Mouse (Mus musculus): ENCODE measurements around the gene Cd5l. TPM values are rescaled to one million over a fixed set of nuclear protein-coding genes. Genes with fewer than 3 reads are reported as not detected.

Cd5l gene
- total and polyA plus RNA-seq, 3 experiments: 0.18 to 1.3 (median 0.59) TPM

DNA sequence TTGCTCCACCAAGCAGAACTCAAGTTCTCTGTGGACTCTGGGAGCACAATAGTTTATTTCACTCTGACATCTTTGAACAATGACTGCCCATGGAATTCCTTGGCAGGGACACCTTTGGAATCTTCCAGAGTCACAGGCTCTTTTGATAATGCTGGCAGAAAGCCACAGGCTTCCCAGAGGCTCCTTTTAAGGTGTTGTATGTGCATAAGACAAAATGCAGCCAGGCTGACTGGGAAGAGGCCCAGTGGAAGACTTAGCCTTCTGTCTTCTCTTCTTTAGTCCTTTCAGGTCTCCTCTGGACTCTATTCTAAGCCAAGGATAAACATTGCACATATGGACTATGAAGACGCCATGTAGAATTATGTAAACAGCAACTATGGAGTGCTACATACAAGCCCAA lies 33.3 kb downstream of the Cd5l start:
- Histone ChIP-seq H3K79me2 (replicated peaks; ENCODE audit: control insufficient read depth, insufficient read depth, low read length) (no peaks in the 10 kb centered on the region), H3K27me3 (ENCODE audit: control insufficient read depth, insufficient read depth, low read length) (no peaks in the 10 kb centered on the region), H3K9ac (ENCODE audit: low read depth, low read length) (no peak overlapping the region), H3K27ac (no peak overlapping the region), H3K4me3 (no peak overlapping the region), H3K4me1 (ENCODE audit: control insufficient read depth, insufficient read depth, low read length) (no peaks in the 10 kb centered on the region), H3K36me3 (ENCODE audit: control insufficient read depth, insufficient read depth, low read length) (no peaks in the 10 kb centered on the region)
- no peak for DNase-seq
- 76% methylated on average over 1 of the region's 1 CpGs for WGBS
- intact Hi-C loops (cut with DNase I): no loop called here
- TF ChIP-seq EP300 (IDR thresholded peaks at IDR 0.05; ENCODE audit: insufficient read depth, low read depth, low read length) (no peak), POLR2A (IDR thresholded peaks at IDR 0.05; ENCODE audit: insufficient read depth, low read depth, low read length) (no peak), CTCF (IDR thresholded peaks at IDR 0.05) (no peak)

DNA sequence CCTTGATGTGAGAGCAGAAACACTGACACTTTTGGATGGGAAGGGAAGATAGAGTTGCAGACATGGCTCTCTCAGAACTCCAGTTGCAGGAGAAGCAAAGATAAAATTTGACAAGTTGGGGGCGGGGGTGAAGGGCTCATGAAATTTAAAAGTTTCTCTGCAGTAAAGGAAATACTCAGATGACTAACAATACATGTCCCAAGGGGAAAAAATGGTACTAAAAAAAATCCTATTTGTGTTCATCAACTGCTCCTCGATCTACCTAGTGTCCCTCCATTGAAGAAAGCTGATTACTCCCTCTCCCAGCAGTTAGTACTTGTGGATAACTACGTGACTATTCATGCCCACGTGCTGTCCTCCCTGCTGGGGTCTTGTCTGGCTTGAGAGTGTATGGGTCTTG lies 41.1 kb downstream of the Cd5l start:
- Histone ChIP-seq H3K4me3 (no peak overlapping the region), H3K36me3 (ENCODE audit: control insufficient read depth, insufficient read depth, low read length) (no peaks in the 10 kb centered on the region), H3K27ac (no peak overlapping the region), H3K27me3 (ENCODE audit: control insufficient read depth, insufficient read depth, low read length) (no peaks in the 10 kb centered on the region), H3K4me1 (ENCODE audit: control insufficient read depth, insufficient read depth, low read length) (no peaks in the 10 kb centered on the region), H3K9ac (ENCODE audit: low read depth, low read length) (no peak overlapping the region), H3K79me2 (replicated peaks; ENCODE audit: control insufficient read depth, insufficient read depth, low read length) (no peaks in the 10 kb centered on the region)
- intact Hi-C loops (cut with DNase I): no loop called here
- no peak for DNase-seq
- no peak for TF ChIP-seq POLR2A (IDR thresholded peaks at IDR 0.05; ENCODE audit: insufficient read depth, low read depth, low read length)
- TF ChIP-seq EP300 (IDR thresholded peaks at IDR 0.05; ENCODE audit: insufficient read depth, low read depth, low read length): no peak
- no peak for TF ChIP-seq CTCF (IDR thresholded peaks at IDR 0.05)
- WGBS: 64% methylated on average over 4 of the region's 4 CpGs

DNA sequence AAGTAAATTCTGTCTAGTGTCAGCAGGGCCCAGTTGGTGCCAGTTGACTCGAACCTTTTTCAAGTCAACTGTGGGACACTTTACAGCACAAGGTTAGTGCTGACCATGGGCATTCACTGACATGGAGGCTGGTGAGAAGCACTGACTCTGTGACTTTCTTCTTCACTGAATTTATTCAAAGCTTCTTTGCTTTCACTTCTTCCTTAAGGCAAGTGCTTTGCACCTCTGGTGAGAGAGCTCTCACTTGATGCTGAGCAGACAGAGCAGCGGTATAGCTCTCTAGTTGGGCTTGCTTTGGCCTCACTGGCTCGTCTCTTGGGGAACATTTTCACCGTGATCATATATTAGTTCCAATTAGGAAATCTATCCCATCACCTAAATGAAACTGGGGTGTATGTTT lies 42.2 kb downstream of the Cd5l start:
- H3K9ac ChIP-seq (ENCODE audit: low read depth, low read length): no peak overlapping the region
- H3K4me1 ChIP-seq (ENCODE audit: control insufficient read depth, insufficient read depth, low read length): no peaks in the 10 kb centered on the region
- TF ChIP-seq CTCF (IDR thresholded peaks at IDR 0.05) (no peak), POLR2A (IDR thresholded peaks at IDR 0.05; ENCODE audit: insufficient read depth, low read depth, low read length) (no peak), EP300 (IDR thresholded peaks at IDR 0.05; ENCODE audit: insufficient read depth, low read depth, low read length) (no peak)
- intact Hi-C loops (cut with DNase I): loop anchor here (2.0 kb wide), 1 partner anchor 159 kb away; no protein-coding TSS in a partner anchor
- H3K27me3 ChIP-seq (ENCODE audit: control insufficient read depth, insufficient read depth, low read length): no peaks in the 10 kb centered on the region
- H3K4me3 ChIP-seq: no peak overlapping the region
- DNase-seq: no peak
- H3K36me3 ChIP-seq (ENCODE audit: control insufficient read depth, insufficient read depth, low read length): no peaks in the 10 kb centered on the region
- no peak overlapping the region for H3K27ac ChIP-seq
- no peaks in the 10 kb centered on the region for H3K79me2 ChIP-seq (replicated peaks; ENCODE audit: control insufficient read depth, insufficient read depth, low read length)
- 78% methylated on average over 4 of the region's 4 CpGs for WGBS

DNA sequence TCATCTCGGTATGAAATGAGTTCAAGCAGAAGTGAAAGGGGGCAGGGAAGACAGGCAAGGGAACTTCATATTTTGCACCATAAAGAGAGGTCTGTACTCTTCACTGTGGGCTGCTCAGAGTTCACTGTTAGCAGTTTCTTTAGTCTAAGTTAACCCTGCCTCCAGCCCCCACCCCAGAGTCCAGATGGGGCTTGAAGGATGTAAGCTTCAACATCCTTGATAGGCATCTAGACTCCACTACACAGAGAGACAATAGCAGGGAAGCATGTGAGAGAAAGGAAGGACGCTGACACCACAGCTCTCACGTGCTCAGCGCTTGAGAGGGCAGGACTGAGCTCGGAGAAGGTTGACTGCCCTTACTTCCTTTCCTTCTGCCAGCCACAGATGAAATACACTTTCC lies 43.6 kb downstream of the Cd5l start:
- Histone ChIP-seq H3K36me3 (ENCODE audit: control insufficient read depth, insufficient read depth, low read length) (no peaks in the 10 kb centered on the region), H3K27me3 (ENCODE audit: control insufficient read depth, insufficient read depth, low read length) (no peaks in the 10 kb centered on the region), H3K9ac (ENCODE audit: low read depth, low read length) (no peak overlapping the region), H3K79me2 (replicated peaks; ENCODE audit: control insufficient read depth, insufficient read depth, low read length) (no peaks in the 10 kb centered on the region), H3K27ac (no peak overlapping the region), H3K4me3 (no peak overlapping the region), H3K4me1 (ENCODE audit: control insufficient read depth, insufficient read depth, low read length) (no peaks in the 10 kb centered on the region)
- intact Hi-C loops (cut with DNase I): loop anchor here (2.0 kb wide), 1 partner anchor 161 kb away; no protein-coding TSS in a partner anchor
- DNase-seq: peak in 1 of 2 experiments; percentile 36
- TF ChIP-seq EP300 (IDR thresholded peaks at IDR 0.05; ENCODE audit: insufficient read depth, low read depth, low read length) (no peak), CTCF (IDR thresholded peaks at IDR 0.05) (no peak), POLR2A (IDR thresholded peaks at IDR 0.05; ENCODE audit: insufficient read depth, low read depth, low read length) (no peak)
- 38% methylated on average over 5 of the region's 5 CpGs for WGBS

DNA sequence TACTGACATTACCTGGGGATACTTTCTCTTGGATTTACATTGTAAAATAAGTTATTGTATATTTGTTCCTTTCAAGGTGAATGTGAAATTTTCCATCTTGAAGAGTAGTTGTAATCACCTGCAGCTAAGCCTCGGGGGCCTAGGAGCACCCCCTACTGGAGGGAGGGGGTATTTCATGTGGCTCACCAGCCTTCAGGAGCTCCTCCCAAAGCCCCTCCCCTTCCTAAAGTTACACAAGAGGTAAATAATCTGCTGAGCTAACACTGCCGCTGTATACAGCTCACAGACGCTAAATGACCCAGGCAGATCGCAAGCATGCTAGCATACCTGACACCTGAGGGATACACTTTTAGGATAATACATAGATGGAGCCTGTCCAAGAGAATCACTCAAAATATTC lies 50.5 kb downstream of the Cd5l start:
- Histone ChIP-seq H3K36me3 (ENCODE audit: control insufficient read depth, insufficient read depth, low read length) (no peaks in the 10 kb centered on the region), H3K27ac (no peak overlapping the region), H3K27me3 (ENCODE audit: control insufficient read depth, insufficient read depth, low read length) (no peaks in the 10 kb centered on the region), H3K4me3 (no peak overlapping the region), H3K79me2 (replicated peaks; ENCODE audit: control insufficient read depth, insufficient read depth, low read length) (no peaks in the 10 kb centered on the region), H3K9ac (ENCODE audit: low read depth, low read length) (no peak overlapping the region), H3K4me1 (ENCODE audit: control insufficient read depth, insufficient read depth, low read length) (no peaks in the 10 kb centered on the region)
- intact Hi-C loops (cut with DNase I): loop anchor here (2.0 kb wide), 1 partner anchor 83 kb away; no protein-coding TSS in a partner anchor
- TF ChIP-seq POLR2A (IDR thresholded peaks at IDR 0.05; ENCODE audit: insufficient read depth, low read depth, low read length) (no peak), CTCF (IDR thresholded peaks at IDR 0.05) (peak; percentile 67)
- DNase-seq: peak in 1 of 2 experiments; percentile 13
- WGBS: 33% methylated on average over 4 of the region's 4 CpGs

DNA sequence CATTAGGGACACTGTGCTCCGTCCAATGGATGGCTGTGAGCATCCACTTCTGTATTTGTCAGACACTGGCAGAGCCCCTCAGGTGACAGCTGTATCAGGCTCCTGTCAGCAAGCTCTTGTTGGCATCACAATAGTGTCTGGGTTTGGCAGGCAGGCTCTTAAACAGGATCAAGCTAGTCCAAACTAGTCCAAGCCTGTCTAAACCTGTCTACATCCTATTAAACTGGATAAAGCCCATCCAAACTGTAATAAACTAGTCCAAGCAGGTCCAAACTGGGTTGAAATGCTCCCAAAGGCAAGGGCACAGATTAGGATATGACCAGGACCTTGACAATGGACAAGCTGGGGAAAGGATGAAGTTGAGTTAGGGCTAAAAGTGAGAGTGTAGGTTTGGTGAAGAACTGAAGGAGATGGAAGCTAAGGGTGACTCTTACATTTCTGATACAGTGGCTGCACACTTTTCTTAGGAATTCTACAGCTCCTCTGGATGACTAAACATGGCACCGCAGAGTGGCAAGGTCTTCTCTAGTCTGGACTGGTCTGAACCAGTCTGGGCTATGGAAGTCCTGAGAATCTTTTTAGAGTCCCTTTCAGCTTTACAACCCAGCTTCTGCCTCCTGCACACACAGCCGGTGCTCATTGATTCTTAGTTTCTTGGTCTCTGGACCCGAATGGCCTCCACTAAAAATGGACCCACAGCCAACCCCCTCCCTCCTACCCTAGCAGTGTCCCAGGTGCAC lies 51.7 kb downstream of the Cd5l start:
- intact Hi-C loops (cut with DNase I): loop anchor here (2.0 kb wide), 1 partner anchor 85 kb away; no protein-coding TSS in a partner anchor

More for the DNA sequence above, 51.7 kb downstream of the Cd5l start:
- no peaks in the 10 kb centered on the region for H3K79me2 ChIP-seq (replicated peaks; ENCODE audit: control insufficient read depth, insufficient read depth, low read length)
- H3K36me3 ChIP-seq (ENCODE audit: control insufficient read depth, insufficient read depth, low read length): no peaks in the 10 kb centered on the region
- H3K9ac ChIP-seq (ENCODE audit: low read depth, low read length): no peak overlapping the region
- no peak overlapping the region for H3K27ac ChIP-seq
- TF ChIP-seq EP300 (IDR thresholded peaks at IDR 0.05; ENCODE audit: insufficient read depth, low read depth, low read length) (no peak), CTCF (IDR thresholded peaks at IDR 0.05) (no peak), POLR2A (IDR thresholded peaks at IDR 0.05; ENCODE audit: insufficient read depth, low read depth, low read length) (no peak)
- 85% methylated on average over 4 of the region's 4 CpGs for WGBS
- H3K4me1 ChIP-seq (ENCODE audit: control insufficient read depth, insufficient read depth, low read length): no peaks in the 10 kb centered on the region
- no peaks in the 10 kb centered on the region for H3K27me3 ChIP-seq (ENCODE audit: control insufficient read depth, insufficient read depth, low read length)
- H3K4me3 ChIP-seq: no peak overlapping the region
- DNase-seq: no peak

Data from heart, adult 2 months (tissue).